Mouse (Mus musculus) stomach, embryonic 16.5 days (tissue): ENCODE results near the gene Rccd1. TPM values are rescaled to one million over a fixed set of nuclear protein-coding genes. Genes with fewer than 3 reads are reported as not detected.

Experiments used
- ATAC-seq: fragments of 200-750 bp; cut with Nextera tagmentation; 2 replicates; pipeline ENCODE4 v1.8.0; 2017; ENCODE audit warnings: moderate number of reproducible peaks, moderate TSS enrichment; ENCODE audit not compliant: insufficient read depth, low FRiP score
- H3K27ac ChIP-seq: fragments of 300-500 bp; sonication (generic); 2 replicates; pipeline ENCODE4 v1.5.1; 2014; ENCODE audit warnings: low read length
- H3K27me3 ChIP-seq: fragments of 300-500 bp; sonication (generic); 2 replicates; pipeline ENCODE4 v1.6.1; 2014; ENCODE audit warnings: low read length, control low read depth, mixed read lengths; ENCODE audit not compliant: control insufficient read depth, insufficient read depth
- H3K36me3 ChIP-seq: fragments of 300-500 bp; sonication (generic); 2 replicates; pipeline ENCODE4 v1.6.1; 2014; ENCODE audit warnings: low read length; ENCODE audit not compliant: control insufficient read depth, insufficient read depth
- H3K4me1 ChIP-seq: fragments of 300-500 bp; sonication (generic); 2 replicates; pipeline ENCODE4 v1.6.1; 2014; ENCODE audit warnings: low read length, control low read depth, mixed read lengths; ENCODE audit not compliant: control insufficient read depth, insufficient read depth
- H3K4me2 ChIP-seq: fragments of 300-500 bp; sonication (generic); 2 replicates; pipeline ENCODE4 v1.6.1; 2014; ENCODE audit warnings: low read depth, low read length, mixed read lengths
- H3K4me3 ChIP-seq: fragments of 300-500 bp; sonication (generic); replicated peaks from 2 replicates; pipeline ENCODE4 v1.5.1; 2014; ENCODE audit warnings: mild to moderate bottlenecking, low read length
- H3K9ac ChIP-seq: fragments of 300-500 bp; sonication (generic); 2 replicates; pipeline ENCODE4 v1.6.1; 2014; ENCODE audit warnings: low read length
- H3K9me3 ChIP-seq: fragments of 300-500 bp; sonication (generic); replicated peaks from 2 replicates; pipeline ENCODE4 v1.6.1; 2016; ENCODE audit warnings: low read length, control low read depth; ENCODE audit not compliant: control insufficient read depth
- WGBS: fragments of 180-500 bp; shearing (Covaris S2); extraction: QIAGEN DNeasy Blood & Tissue Kit; methylation state at CpG from one replicate; pipeline ENCODE4 v1.1.7; 2014; 5-methylcytosine and 5-hydroxymethylcytosine counted together
- polyA plus RNA-seq: library from polyadenylated mRNA; unstranded; fragments of >200 nt; fragmentation: Nextera tagmentation; extraction: Ambion mirVana; gene quantifications from 2 replicates; pipeline ENCODE4 v1.2.1, GENCODE M21; 2015

The Rccd1 gene
- polyA plus RNA-seq, 1 experiment from 2014 or later: 11.7 TPM

DNA sequence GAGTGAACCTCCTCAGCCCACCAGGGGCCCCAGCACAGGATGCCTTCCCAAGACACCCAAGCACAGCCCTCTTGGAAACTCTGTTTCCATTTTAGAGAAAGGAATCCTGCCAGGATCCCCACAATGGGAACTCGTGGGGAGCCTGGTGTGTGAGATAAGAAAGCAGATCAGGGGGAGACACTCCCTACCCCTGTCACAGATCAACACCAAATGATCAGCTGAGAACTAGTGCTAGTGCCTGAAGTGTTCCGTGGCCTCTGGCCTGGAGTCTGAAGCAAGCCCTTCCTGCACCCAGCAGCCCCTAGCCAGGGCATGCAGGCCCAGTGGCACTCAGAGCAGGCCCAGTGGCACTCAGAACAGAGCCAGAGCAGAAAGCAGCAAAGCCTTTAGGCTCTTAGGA is 26.6 kb upstream of the Rccd1 start:
- Histone ChIP-seq H3K4me3 (no peak overlapping the region), H3K9ac (no peak overlapping the region), H3K36me3 (no peaks in the 10 kb centered on the region), H3K27me3 (no peaks in the 10 kb centered on the region), H3K4me1 (peaks cover 6% of the 10 kb centered on the region; the same call in 1 of the 2 replicates), H3K9me3 (no peaks in the 10 kb centered on the region), H3K4me2 (no peak overlapping the region), H3K27ac (no peak overlapping the region)
- 65% methylated on average over 2 of the region's 2 CpGs for WGBS
- no peak for ATAC-seq

DNA sequence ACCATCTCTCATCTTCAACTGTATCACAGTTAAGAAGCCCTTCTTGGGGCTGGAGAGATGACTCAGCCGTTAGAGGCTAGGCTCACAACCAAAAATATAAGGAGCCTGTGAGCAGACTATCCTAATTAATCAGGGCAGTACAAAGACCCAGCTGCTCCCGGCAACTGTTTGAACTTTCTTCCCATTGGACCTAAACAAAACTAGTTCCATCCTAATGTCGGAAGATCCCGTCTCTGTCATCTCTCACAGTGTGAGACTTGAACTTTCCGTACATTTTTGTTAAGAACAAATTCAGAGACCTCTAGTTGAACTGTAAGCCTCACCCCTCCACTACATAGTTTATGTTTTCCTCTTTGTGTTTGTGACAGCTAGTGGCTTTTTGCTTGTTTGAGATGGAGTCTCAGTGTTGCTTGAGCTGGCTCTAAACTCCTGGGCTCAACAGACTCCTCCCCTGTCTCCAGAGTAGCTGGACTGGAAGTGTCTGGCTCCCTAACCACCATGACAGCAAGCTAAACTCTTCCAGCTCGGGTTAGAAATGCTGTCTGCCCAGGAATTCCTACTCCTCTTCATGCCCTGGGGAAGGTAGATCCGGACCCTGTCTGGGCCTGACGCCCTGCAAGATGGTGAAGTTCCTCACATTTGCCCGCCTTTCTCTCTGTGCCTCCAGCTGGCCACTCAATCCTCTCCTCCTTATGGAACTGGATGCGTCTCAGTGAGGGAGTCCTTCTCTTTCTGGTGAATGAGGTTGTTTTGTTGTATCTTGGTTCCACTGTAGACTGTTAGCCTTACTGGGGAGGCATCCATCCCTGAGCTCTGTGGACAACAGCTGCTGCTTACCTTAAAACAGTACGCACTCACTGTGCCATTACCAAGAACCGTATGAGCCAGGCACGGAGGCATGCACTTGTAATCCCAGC is 23.7 kb upstream of the Rccd1 start:
- H3K4me3 ChIP-seq: no peak overlapping the region
- peak overlapping the region; percentile 80 for H3K27ac ChIP-seq
- 54% methylated on average over 13 of the region's 13 CpGs for WGBS
- no peaks in the 10 kb centered on the region for H3K27me3 ChIP-seq
- no peak overlapping the region for H3K4me2 ChIP-seq
- no peaks in the 10 kb centered on the region for H3K36me3 ChIP-seq
- peak; percentile 46; the same call in 1 of the 2 replicates for ATAC-seq
- no peaks in the 10 kb centered on the region for H3K9me3 ChIP-seq
- no peak overlapping the region for H3K9ac ChIP-seq
- peaks cover 13% of the 10 kb centered on the region for H3K4me1 ChIP-seq

DNA sequence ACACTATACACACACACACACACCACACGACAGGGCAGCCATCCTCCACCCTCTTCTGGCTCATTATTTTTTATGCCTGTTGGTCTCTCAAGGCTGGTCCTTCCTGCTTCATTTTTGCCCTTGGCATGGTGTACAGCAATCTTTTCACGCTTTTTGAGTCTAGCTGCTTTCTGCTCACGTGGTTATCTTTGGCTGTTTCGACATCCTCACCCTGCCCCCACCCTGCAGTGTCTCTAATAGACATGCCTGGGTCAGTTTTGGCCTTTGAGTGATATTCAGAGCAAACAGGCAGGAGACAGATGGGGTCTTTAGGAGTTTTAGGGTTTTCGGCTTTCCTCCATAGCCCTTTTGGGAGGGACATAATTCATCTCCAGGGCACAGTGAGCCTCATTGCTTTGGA is 22.6 kb upstream of the Rccd1 start:
- Histone ChIP-seq H3K9me3 (no peaks in the 10 kb centered on the region), H3K27ac (peak overlapping the region; percentile 80; the same call in 1 of the 2 replicates), H3K9ac (no peak overlapping the region), H3K36me3 (no peaks in the 10 kb centered on the region), H3K4me1 (peaks cover 13% of the 10 kb centered on the region), H3K4me2 (no peak overlapping the region), H3K4me3 (no peak overlapping the region), H3K27me3 (no peaks in the 10 kb centered on the region)
- 85% methylated on average over 5 of the region's 5 CpGs for WGBS
- ATAC-seq: no peak

DNA sequence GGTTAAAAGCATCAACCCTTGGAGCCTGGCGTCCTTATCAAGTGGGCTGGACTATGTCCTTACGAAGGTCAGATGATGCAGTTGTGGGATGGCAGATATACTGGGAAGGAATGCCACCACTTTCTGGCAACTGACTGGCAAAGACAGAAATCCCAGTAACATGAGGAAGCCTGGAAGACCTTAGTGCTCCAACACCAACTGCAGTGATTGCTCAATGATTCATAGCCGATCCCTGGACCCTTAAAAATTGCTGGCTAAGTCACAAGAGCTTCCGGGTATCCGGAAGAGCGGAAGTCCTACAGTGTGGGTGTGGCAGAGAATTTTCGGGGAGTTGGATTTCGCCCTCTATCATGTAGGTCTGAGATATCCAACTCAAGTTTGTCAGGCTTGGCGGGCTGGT is 21.9 kb upstream of the Rccd1 start:
- Histone ChIP-seq H3K27ac (no peak overlapping the region), H3K4me2 (no peak overlapping the region), H3K4me1 (peaks cover 14% of the 10 kb centered on the region), H3K4me3 (no peak overlapping the region), H3K36me3 (no peaks in the 10 kb centered on the region), H3K9ac (no peak overlapping the region), H3K27me3 (no peaks in the 10 kb centered on the region), H3K9me3 (no peaks in the 10 kb centered on the region)
- WGBS: 94% methylated on average over 9 of the region's 9 CpGs
- ATAC-seq: no peak

DNA sequence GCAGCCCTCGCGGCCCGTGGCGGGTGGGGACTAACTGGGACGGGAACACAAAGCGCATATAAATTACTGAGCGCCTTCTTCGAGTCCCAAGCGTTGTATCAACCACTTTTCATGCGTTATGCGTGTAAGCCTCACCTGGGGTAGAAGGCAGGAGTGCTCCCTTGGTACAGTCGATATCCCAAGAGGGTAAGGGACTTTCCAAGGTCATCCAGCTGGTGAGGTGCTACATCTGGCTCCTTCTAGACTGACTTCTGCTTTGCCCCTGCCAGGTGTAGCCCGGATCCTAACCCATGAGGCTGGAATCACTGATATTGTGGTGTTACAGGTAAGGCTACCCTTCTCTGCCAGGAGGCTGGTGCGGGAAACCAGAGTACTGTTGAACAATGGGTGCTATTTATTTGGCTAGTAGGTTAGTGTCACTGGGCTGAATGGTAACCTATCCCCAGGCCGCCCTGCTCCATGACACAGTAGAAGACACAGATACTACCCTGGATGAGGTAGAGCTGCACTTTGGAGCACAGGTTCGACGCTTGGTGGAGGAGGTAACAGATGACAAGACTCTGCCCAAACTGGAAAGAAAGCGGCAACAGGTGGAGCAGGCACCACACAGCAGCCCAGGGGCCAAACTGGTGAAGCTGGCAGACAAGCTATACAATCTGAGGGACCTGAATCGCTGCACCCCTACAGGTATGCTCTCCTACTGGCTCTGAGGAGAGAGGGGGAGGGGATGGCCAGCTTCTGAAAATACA is 19.2 kb upstream of the Rccd1 start:
- no peaks in the 10 kb centered on the region for H3K36me3 ChIP-seq
- no peak for ATAC-seq
- WGBS: 21% methylated on average over 19 of the region's 19 CpGs
- peak overlapping the region; percentile 95 for H3K4me2 ChIP-seq
- peak overlapping the region; percentile 66 for H3K4me3 ChIP-seq
- H3K9ac ChIP-seq: peak overlapping the region; percentile 89
- no peaks in the 10 kb centered on the region for H3K9me3 ChIP-seq
- no peaks in the 10 kb centered on the region for H3K27me3 ChIP-seq
- peak overlapping the region; percentile 69 for H3K27ac ChIP-seq
- peaks cover 30% of the 10 kb centered on the region for H3K4me1 ChIP-seq

DNA sequence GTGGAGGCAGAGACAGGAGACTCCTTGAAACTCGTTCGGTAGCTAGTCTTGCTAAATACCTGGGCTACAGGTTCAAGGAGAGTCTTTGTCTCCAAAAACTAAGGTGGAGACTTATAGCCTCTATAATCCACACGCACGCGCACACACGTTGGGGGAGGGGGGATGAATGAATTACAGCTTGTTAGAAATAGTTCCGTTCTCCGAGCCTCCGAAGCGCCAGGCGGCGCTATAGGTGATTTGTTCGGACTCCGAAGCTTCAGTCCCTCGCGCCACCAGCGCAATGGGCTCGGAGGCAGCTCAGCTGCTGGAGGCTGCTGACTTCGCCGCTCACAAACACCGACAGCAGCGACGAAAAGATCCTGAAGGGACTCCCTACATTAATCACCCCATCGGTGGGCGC is 18.6 kb upstream of the Rccd1 start, which contains the start of gene Hddc3:
Hddc3 (plus strand) TSS at position 247 of the 400 bp plus-strand sequence.
- peak; percentile 20; the same call in 1 of the 2 replicates for ATAC-seq
- peak within 1 kb of the TSS; percentile 69 for H3K27ac ChIP-seq

DNA sequence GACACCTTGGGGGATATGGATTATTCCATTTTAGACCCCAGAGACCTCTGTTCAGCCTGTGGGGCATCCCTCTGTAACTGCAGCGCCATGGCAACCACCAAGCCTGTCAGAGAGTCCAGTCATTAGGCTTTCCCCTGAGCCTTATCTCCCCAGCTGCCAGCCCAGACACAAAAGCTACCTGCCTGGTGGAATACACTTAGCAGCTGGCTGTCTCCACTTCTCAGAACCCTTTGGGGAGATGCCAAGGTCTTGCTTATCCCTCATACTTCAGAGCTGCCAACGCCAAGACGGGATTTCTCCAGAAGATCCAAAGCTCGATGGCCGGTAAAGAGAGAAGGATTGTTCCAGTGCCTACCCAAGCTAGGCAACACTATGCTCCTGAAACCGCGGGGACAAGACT is 17.5 kb upstream of the Rccd1 start:
- 73% methylated on average over 7 of the region's 7 CpGs for WGBS
- Histone ChIP-seq H3K27me3 (no peaks in the 10 kb centered on the region), H3K9ac (no peak overlapping the region), H3K4me3 (no peak overlapping the region), H3K4me2 (no peak overlapping the region), H3K4me1 (peaks cover 29% of the 10 kb centered on the region), H3K27ac (no peak overlapping the region), H3K36me3 (no peaks in the 10 kb centered on the region), H3K9me3 (no peaks in the 10 kb centered on the region)
- ATAC-seq: no peak

More for the DNA sequence above, 18.6 kb upstream of the Rccd1 start, which contains the start of gene Hddc3:
- peak within 1 kb of the TSS; percentile 89 for H3K9ac ChIP-seq
- peak within 1 kb of the TSS; percentile 66 for H3K4me3 ChIP-seq
- H3K4me2 ChIP-seq: peak within 1 kb of the TSS; percentile 95
- H3K36me3 ChIP-seq: no peaks in the 10 kb centered on the region
- H3K9me3 ChIP-seq: no peaks in the 10 kb centered on the region
- H3K4me1 ChIP-seq: peaks cover 35% of the 10 kb centered on the region
- WGBS: 1% methylated on average over 25 of the region's 25 CpGs
- no peaks in the 10 kb centered on the region for H3K27me3 ChIP-seq

DNA sequence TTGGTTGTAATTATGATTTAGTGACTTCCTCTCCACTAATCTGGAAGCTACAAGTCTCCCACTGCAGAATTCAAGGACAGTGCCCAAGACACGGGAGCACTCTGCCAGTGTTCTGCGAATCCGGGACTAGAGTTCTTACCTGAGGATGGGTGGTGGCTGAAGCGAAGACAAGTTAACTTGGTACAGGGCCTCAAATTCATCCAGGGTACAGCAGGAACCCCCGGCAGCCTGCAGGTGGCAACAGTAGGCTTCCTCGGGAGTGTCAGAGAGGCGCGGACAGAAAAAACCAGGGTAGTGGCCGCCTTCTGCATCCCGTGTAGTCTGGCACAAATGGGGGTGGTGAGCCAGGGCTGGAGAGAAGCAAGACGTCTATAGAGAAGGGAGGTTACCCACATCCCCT is 16.5 kb upstream of the Rccd1 start, which contains the start of gene Unc45a:
Unc45a (minus strand) TSS at position 213 of the 400 bp plus-strand sequence.
- H3K27me3 ChIP-seq: no peaks in the 10 kb centered on the region
- 3% methylated on average over 11 of the region's 11 CpGs for WGBS
- peak within 1 kb of the TSS; percentile 76 for H3K9ac ChIP-seq
- H3K4me2 ChIP-seq: peak within 1 kb of the TSS; percentile 87
- peaks cover 4% of the 10 kb centered on the region; the same call in 1 of the 2 replicates for H3K36me3 ChIP-seq
- no peaks in the 10 kb centered on the region for H3K9me3 ChIP-seq
- peaks cover 29% of the 10 kb centered on the region for H3K4me1 ChIP-seq
- peak; percentile 65 for ATAC-seq
- H3K27ac ChIP-seq: peak within 1 kb of the TSS; percentile 86
- peak within 1 kb of the TSS; percentile 76 for H3K4me3 ChIP-seq
